Mouse (Mus musculus) cerebellum, adult 2 months (tissue): ENCODE data around the gene Bco2. TPM values are rescaled to one million over a fixed set of nuclear protein-coding genes. Genes with fewer than 3 reads are reported as not detected.

ENCODE experiments used
- DNase-seq, 2 experiments: peaks; one replicate each; pipeline ENCODE4 v3.0.0; 2021
- H3K27ac ChIP-seq: fragments of 200-500 bp; 2 replicates; pipeline ENCODE4 v1.5.1; 2012; ENCODE audit warnings: low read length, control low read depth, inconsistent platforms; ENCODE audit not compliant: insufficient read depth
- H3K27me3 ChIP-seq: fragments of 200-500 bp; 2 replicates; pipeline ENCODE4 v1.6.1; 2012; ENCODE audit warnings: inconsistent platforms, mild to moderate bottlenecking, low read length, moderate library complexity; ENCODE audit not compliant: control insufficient read depth, insufficient read depth
- H3K4me1 ChIP-seq: fragments of 200-500 bp; 2 replicates; pipeline ENCODE4 v1.6.1; 2011; ENCODE audit warnings: low read length; ENCODE audit not compliant: control insufficient read depth, insufficient read depth
- H3K4me3 ChIP-seq: fragments of 200-500 bp; replicated peaks from 2 replicates; pipeline ENCODE3; 2011; ENCODE audit warnings: mild to moderate bottlenecking, low read depth, low read length, control low read depth; ENCODE audit not compliant: insufficient read depth
- CTCF ChIP-seq: fragments of 200-500 bp; IDR thresholded peaks from 2 replicates; pipeline ENCODE4 v1.5.1; 2011; ENCODE audit warnings: low read depth, mild to moderate bottlenecking, control low read depth, low read length, moderate library complexity, borderline replicate concordance; ENCODE audit not compliant: insufficient read depth
- POLR2A ChIP-seq: fragments of 200-500 bp; IDR thresholded peaks from 2 replicates; pipeline ENCODE4 v1.6.1; 2011; ENCODE audit warnings: low read length, control low read depth, borderline replicate concordance; ENCODE audit not compliant: insufficient read depth
- WGBS: fragments of 180-500 bp; shearing (Covaris S2); methylation state at CpG from one replicate; pipeline ENCODE4 v1.1.7; 2018; 5-methylcytosine and 5-hydroxymethylcytosine counted together
- polyA plus RNA-seq: library from polyadenylated mRNA; depleted of rRNA; stranded (reverse); fragments of >200 nt; gene quantifications from 2 replicates; pipeline ENCODE4 v1.2.3, GENCODE M21; 2012; rRNA removed

Bco2 gene
- polyA plus RNA-seq, 1 experiment: 1.4 TPM

- 85% methylated on average over 6 of the region's 6 CpGs for WGBS
- H3K4me1 ChIP-seq: no peaks in the 10 kb centered on the region
- H3K27ac ChIP-seq: no peak within 1 kb of the TSS
- no peaks in the 10 kb centered on the region; the same call in 1 of the 2 replicates for H3K27me3 ChIP-seq
- no peak for TF ChIP-seq POLR2A
- TF ChIP-seq CTCF: no peak
- no peak for DNase-seq
- H3K4me3 ChIP-seq: no peak within 1 kb of the TSS
Observed at GRCm38 (mm10) chr9:50494311-50494710, 60.7 kb downstream of the Bco2 start, which contains the start of gene Plet1. Gene Plet1, plus strand, starts transcription at chr9:50494525.

- TF ChIP-seq POLR2A: no peak
- no peak for DNase-seq
- Histone ChIP-seq H3K4me1 (no peaks in the 10 kb centered on the region), H3K4me3 (no peak overlapping the region), H3K27me3 (no peaks in the 10 kb centered on the region; the same call in 1 of the 2 replicates), H3K27ac (no peak overlapping the region)
- 65% methylated on average over 2 of the region's 2 CpGs for WGBS
Observed at GRCm38 (mm10) chr9:50493777-50494176, 61.2 kb downstream of the Bco2 start.

DNA sequence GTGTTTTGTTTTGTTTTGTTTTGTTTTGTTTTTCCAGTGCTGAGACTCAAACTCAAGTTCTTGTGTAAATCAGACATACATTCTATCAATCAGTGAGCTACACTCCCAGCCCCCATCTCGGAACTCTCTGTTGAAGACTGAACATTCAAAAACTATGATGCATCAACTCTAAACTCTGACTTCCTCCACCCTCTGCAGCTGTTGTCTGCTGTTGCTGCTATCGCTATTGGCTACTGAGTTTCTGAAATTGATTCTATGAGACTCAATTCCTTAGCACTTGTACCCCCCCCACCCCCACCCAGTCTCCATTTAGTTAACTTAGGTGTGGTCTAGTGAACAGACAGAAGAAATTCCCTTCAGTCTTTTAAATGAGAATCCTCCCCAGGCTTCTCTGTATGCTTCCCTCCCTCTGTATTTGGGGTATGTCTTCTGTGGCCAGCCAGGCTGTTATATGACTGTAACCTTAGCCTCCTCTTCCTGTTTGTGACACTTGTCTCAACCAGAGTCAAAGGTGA, 63.4 kb downstream of the Bco2 start:
- DNase-seq: no peak
- WGBS: 72% methylated on average over 2 of the region's 2 CpGs
- TF ChIP-seq POLR2A (no peak), CTCF (no peak)

GRCm38 (mm10) chr9:50490836-50491235, 64.1 kb downstream of the Bco2 start:
- DNase-seq: no peak
- H3K27me3 ChIP-seq: no peaks in the 10 kb centered on the region
- no peak overlapping the region for H3K27ac ChIP-seq
- H3K4me3 ChIP-seq: no peak overlapping the region
- TF ChIP-seq CTCF: no peak
- TF ChIP-seq POLR2A: no peak
- no peaks in the 10 kb centered on the region for H3K4me1 ChIP-seq

More for the DNA sequence above, 63.4 kb downstream of the Bco2 start:
- Histone ChIP-seq H3K27ac (no peak overlapping the region), H3K4me1 (no peaks in the 10 kb centered on the region), H3K4me3 (no peak overlapping the region), H3K27me3 (no peaks in the 10 kb centered on the region; the same call in 1 of the 2 replicates)

- no peak overlapping the region for H3K27ac ChIP-seq
- no peak for TF ChIP-seq POLR2A
- TF ChIP-seq CTCF: no peak
- DNase-seq: no peak
- H3K27me3 ChIP-seq: no peaks in the 10 kb centered on the region
- H3K4me3 ChIP-seq: no peak overlapping the region
- H3K4me1 ChIP-seq: no peaks in the 10 kb centered on the region
- WGBS: 12% methylated on average over 10 of the region's 10 CpGs
Observed at GRCm38 (mm10) chr9:50485521-50485920, 69.5 kb downstream of the Bco2 start.

Other genes starting within 250 kb of the Bco2 start
- gene Rpl10-ps3, start 210.2 kb downstream of the Bco2 start, polyA plus RNA-seq: 39.5 and 45.7 TPM in 2 replicates
- 0.11 and 0.23 TPM in 2 replicates for gene Plet1, start 60.7 kb downstream of the Bco2 start, polyA plus RNA-seq
- 51.2 and 57.0 TPM in 2 replicates for gene Pts, start 26.5 kb downstream of the Bco2 start, polyA plus RNA-seq
- gene Il18, start 354 bp downstream of the Bco2 start, polyA plus RNA-seq: 30.5 and 32.9 TPM in 2 replicates
- not detected in 2 replicates for gene Tex12, start 6.1 kb upstream of the Bco2 start, polyA plus RNA-seq
- gene Sdhd, start 48.6 kb upstream of the Bco2 start, polyA plus RNA-seq: 193 and 205 TPM in 2 replicates
- gene Timm8b, start 48.7 kb upstream of the Bco2 start, polyA plus RNA-seq: 481 and 504 TPM in 2 replicates
- gene Pih1d2, start 62.1 kb upstream of the Bco2 start, polyA plus RNA-seq: 1.8 and 2.3 TPM in 2 replicates
- gene Nkapd1, start 62.3 kb upstream of the Bco2 start, polyA plus RNA-seq: 11.4 and 12.3 TPM in 2 replicates
- gene Dlat, start 104.6 kb upstream of the Bco2 start, polyA plus RNA-seq: 78.4 and 82.3 TPM in 2 replicates
- gene Dixdc1, start 184.3 kb upstream of the Bco2 start, polyA plus RNA-seq: 81.7 and 85.7 TPM in 2 replicates
- 3.0 and 3.8 TPM in 2 replicates for gene 2310030G06Rik, start 191.4 kb upstream of the Bco2 start, polyA plus RNA-seq
- gene Cryab, start 196.1 kb upstream of the Bco2 start, polyA plus RNA-seq: 296 and 364 TPM in 2 replicates
- 3.2 and 3.4 TPM in 2 replicates for gene Hspb2, start 197.2 kb upstream of the Bco2 start, polyA plus RNA-seq
- 7.3 and 8.0 TPM in 2 replicates for gene Fdxacb1, start 213.1 kb upstream of the Bco2 start, polyA plus RNA-seq
- 22.5 and 23.7 TPM in 2 replicates for gene Alg9, start 219.8 kb upstream of the Bco2 start, polyA plus RNA-seq
- 84.5 and 87.8 TPM in 2 replicates for gene 1110032A03Rik, start 220.3 kb upstream of the Bco2 start, polyA plus RNA-seq